Mouse (Mus musculus) ES-E14 (cell line): ENCODE measurements around the gene Gm20532.

ENCODE experiments used
- CHD2 ChIP-seq: IDR thresholded peaks from 2 replicates; pipeline ENCODE4 v1.6.1; 2014; ENCODE audit warnings: mild to moderate bottlenecking, low read depth, low read length, inconsistent platforms
- HCFC1 ChIP-seq: IDR thresholded peaks from 2 replicates; pipeline ENCODE4 v1.6.1; 2012; ENCODE audit warnings: low read length, inconsistent platforms, borderline replicate concordance; ENCODE audit not compliant: insufficient read depth
- MAFK ChIP-seq: IDR thresholded peaks from 2 replicates; pipeline ENCODE4 v1.6.1; 2014; ENCODE audit warnings: mild to moderate bottlenecking, low read depth, low read length, inconsistent platforms; ENCODE audit not compliant: insufficient read depth
- ZC3H11A ChIP-seq: IDR thresholded peaks from 2 replicates; pipeline ENCODE4 v1.6.1; 2012; ENCODE audit warnings: low read depth, mild to moderate bottlenecking, inconsistent platforms, low read length, borderline replicate concordance

GRCm38 (mm10) chr2:26646643-26647293, 60.3 kb downstream of the Gm20532 start:
- TF ChIP-seq ZC3H11A (peak; percentile 88; the same call in 1 of the 2 replicates), HCFC1 (peak; percentile 83), CHD2 (no peak), MAFK (no peak)
